Mouse (Mus musculus): ENCODE data around the gene Ceacam18.
"Not testable (repeated sequence)": the region's sequence is repeated elsewhere in the genome, so short reads cannot be mapped to it uniquely, and the experiment has no call there.

The Ceacam18 gene

DNA sequence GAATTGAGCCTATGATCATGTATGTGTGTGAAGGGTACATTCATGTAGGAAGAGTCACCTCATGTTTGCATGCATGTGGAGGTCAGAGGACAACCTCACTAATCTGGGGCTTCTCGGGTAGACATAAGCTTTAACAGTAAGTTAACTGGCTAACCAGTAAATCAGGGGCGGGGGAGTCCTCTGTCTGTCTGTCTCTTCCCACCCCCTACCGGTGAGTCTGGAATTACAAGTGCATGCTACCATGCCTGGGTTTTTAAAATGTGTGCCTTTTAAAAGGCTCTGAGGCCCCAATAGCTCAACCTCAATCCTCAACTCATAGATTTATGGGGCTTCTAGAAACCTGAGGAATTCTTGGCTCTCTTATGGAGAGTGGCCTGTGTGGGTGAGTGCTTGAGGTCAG lies 34.1 kb downstream of the Ceacam18 start:
- no peak for DNase-seq (ENCODE audit: low spot score)

DNA sequence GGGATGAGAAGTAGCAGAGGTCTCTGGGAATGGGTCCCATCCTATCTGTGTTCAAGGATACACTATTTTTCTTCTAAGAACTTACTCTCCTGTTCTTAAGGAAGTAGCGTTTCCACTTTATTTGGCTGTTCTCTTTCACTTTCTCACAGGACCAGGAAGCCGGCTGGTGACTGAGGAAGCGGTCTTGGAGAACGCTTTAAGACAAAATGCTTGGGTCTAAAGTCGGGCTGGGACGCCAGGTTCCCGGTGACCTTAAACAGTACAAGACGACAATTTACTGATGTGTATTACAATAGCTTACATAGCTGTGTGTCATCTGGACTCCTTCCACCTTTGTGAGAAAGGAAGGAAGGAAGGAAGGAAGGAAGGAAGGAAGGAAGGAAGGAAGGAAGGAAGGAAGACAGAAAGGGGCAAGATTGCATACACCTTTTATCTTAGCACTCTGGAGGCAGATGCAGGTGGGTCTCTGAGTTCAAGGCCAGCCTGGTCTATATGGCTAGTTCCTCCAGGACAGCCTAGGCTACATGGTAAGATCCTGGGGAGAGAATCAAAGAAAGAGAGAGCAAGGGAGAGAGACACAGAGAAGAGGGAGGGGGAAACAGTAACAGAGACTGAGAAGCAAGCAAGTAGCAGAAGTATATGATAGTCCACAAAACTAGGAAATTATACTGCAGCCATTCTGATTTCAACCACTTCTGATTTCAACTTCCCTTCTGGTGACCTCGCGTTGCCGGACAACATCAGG lies 36.7 kb downstream of the Ceacam18 start:
- DNase-seq (ENCODE audit: low spot score), result no peak

DNA sequence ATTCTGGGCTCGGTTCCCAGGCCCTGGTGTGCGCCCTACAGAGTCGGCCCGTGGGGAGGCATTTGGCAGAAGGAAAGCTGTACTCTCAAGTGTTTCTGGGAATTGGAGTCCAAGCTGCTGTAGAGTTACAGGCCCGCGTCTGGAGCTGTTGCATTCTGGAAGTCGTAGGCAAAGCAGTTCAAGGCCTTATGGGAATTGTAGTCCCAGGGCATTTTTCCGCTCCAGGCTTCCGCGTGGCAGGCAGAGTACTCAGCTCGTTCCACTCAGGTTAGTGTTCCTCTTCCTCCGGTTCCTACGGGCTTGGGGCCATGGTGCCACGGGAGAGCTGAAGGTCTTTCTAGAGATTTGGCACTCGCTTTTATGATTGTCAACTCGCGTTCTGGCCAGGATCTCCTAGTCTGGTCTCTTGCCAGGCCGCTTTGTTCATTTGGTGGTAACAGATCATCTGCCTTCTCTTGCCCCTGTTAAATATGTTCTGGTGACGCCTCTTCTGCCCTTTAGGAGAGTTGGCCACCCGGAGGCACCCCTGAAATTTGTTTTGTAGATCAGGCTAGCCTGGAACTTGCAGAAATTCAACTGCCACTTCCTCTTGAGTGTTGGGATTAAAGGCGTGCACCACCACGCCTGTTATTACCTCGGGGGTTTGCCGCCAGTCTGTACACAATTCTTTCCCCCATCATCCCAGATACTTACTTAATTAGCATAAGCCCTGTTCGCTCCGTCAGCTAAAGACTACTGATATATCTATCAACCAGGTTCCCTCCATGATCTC lies 37.5 kb downstream of the Ceacam18 start, which contains the start of gene Ctu1:
Gene Ctu1, plus strand, starts transcription at position 208 of the 772 bp plus-strand sequence.
- peak; percentile 79 for DNase-seq (ENCODE audit: low spot score)

DNA sequence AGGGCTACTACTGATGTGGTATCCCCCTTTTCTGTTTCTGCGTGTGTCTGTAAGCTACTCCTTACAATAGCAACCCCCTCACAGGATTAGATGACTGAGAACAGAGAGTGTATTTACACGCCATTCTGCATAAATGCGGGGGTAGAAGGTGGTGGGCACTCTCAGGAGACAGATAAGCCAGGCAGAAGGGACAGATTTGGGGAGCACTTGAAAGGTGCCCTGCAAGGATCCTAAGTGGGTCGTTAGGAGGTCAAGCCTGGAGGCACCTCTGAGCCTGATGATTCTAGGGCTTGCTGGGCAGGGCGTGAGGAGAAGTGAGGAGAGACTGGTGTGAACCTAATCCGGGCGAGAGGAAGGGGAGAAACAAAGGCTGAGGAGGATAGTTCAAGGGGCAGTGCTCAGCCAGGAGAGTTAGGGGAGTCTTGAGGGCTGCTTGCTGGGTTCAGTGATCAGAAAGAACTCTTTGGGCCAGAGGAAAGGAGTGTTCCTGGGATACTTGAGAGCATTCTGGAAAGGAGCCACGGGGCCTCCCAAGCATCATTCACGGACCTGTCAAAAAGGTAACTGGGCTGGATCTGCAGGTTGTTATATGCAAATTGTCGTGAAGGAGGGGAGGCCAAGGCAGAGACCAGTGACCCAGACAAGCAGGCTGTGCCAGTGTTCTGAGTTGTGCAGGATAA lies 38.2 kb downstream of the Ceacam18 start:
- peak; percentile 27 for DNase-seq (ENCODE audit: low spot score)

DNA sequence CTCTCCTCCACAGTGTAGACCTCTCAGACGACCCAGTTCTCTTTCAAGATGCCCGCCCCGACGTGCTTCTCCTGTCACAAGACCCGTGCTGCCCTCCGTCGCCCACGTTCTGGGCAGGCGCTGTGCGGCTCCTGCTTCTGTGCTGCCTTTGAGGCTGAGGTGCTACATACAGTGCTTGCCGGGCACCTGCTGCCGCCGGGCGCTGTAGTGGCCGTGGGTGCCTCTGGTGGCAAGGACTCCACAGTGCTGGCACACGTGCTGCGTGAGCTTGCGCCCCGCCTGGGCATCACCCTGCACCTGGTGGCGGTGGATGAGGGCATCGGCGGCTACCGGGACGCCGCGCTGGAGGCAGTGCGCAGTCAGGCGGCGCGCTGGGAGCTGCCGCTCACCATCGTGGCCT lies 40.6 kb downstream of the Ceacam18 start:
- no peak for DNase-seq (ENCODE audit: low spot score)

DNA sequence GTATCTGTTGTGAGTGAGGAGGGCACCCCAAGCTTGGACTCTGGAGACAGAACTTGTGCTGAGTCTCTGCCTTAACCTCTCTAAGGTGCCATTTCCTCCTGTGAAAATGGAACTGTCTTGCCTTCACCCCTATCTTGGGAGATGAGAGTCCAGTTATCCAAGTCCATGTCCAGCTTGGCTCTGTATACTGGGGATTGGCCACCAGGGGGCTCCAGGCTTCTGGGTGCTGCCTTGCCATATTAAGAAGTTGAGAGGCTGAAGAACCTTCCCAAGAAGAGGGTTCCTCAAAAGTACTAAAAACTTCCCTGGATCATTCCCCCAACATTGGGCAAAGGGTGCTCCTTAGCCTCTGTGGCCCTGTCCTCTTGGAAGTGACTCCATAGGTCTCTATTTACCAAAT lies 44.0 kb downstream of the Ceacam18 start:
- DNase-seq (ENCODE audit: low spot score), result no peak

DNA sequence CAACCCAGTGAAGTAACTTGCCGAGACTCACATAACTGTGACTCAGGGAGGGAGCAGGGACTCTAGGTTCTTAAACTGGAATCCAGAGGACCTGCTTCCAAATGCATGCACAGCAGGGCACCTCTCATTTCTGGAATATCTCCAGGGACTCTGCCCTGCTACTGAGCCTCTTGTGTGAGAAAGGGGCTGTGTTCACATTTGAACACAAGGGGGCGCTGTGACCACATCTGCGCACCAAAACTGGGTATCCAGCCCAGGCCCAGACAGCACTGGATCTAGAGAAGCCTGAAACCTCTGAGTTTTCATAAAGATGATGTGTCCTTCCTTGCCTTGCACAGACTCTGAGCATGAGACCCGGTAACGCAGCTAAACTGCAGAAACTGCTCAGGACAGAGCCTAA lies 46.5 kb downstream of the Ceacam18 start:
- peak; percentile 46 for DNase-seq (ENCODE audit: low spot score)

DNA sequence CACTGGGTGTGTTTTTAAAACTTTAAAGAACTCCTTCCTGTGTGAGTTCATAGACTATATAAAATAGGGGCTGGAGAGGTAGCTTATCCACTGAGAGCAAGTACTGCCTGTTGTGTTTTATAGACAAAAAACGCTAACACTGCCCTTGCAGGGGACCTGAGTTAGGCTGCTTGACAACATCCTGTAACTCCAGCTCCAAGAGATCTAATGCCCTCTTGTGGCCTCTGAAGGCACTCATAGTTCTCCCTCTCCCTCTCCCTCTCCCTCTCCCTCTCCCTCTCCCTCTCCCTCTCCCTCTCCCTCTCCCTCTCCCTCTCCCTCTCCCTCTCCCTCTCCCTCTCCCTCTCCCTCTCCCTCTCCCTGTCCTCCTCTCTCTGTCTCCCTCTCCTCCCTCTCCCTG lies 48.0 kb downstream of the Ceacam18 start:
- DNase-seq (ENCODE audit: low spot score), result not testable (repeated sequence)

DNA sequence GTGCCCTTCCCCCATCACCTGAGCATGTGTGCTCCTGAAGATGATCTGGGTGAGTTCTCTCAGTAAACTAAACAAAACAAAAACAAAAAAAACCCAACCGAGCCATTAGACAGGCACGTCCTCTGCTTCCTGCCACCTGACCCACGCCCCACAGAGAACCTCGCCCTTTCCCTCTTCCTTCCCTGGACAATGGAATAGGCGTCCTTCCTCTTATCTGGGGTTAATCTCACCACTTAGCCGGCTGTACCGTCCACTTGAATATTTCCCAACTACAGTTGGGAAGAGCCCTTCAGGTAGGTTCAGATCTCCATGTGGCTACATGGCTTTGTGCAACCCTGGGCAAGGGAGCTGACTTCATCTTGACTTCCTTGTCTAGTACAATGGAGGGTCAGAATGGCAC lies 50.6 kb downstream of the Ceacam18 start:
- DNase-seq (ENCODE audit: low spot score), result no peak

DNA sequence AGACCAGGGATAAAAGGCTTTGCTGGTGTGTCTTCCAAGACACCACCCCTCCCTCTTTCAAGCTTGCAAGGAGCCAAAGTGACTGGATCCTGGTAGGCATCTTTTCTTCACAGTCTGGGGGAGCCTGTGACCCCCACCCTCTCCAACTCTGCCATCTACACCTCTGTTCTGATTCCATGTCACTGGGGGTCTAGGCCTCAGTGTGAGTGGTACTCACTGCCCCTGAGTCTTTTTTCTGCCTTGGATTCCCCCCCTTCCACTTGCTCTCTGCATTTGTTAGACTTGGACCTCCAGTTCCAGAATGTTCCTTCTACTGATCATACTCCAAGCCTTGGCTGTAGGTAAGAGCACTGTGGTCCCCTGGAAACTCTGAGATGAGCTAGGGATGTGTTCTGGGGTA lies 55.6 kb downstream of the Ceacam18 start, which contains the start of gene Klk14:
Gene Klk14, plus strand, starts transcription at position 301 of the 400 bp plus-strand sequence.
- DNase-seq (ENCODE audit: low spot score), result no peak
